Mouse (Mus musculus): Measurements from ENCODE around the gene Sipa1l3.

The Sipa1l3 gene

GRCm38 (mm10) chr7:29444070-29444469 lies 74.4 kb downstream of the Sipa1l3 start:
- no peak for DNase-seq (ENCODE audit: low spot score)

DNA sequence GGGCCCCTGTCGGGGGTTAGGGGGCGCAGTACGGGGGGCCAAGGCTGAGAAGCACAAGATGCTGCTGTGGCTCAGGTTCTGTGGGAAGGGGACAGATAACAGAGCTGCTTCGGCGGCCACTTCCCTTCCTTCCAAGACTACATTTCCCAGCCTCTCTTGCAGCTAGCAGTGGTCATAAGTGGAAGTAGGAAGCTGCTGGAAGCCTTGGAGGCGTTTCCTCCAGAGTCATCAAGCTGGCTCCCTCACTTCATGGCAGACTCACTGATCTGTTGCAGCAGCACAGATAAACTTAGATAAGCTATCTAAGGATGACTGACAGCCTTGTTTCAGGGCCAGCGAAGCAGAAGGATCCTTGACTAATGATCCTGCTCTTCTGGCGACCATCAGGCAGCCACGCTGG lies 76.6 kb downstream of the Sipa1l3 start:
- no peak for DNase-seq (ENCODE audit: low spot score)

DNA sequence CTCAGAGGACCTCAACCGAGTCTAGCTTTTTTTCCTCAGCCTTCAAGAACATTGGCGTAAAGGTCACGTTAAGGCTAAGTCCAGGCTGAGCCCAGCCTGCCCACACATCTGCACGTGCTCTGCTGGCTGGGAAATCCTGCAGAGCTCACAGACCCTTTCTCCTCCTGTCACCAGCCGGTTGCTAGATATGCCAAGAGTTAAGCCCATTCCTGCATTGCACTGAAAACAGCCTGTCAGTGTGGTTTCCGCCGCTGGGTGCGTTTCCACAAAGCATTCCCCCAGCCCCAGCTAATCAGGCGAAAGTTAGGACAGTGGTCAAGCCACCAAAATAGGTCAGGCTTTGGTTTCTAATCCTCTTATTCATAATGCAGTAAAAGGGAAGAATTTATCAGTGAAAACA lies 77.3 kb downstream of the Sipa1l3 start:
- DNase-seq (ENCODE audit: low spot score) = no peak

- DNase-seq (ENCODE audit: low spot score) = no peak
Measured at GRCm38 (mm10) chr7:29438655-29439282, 79.7 kb downstream of the Sipa1l3 start.

GRCm38 (mm10) chr7:29438204-29438603 lies 80.2 kb downstream of the Sipa1l3 start:
- no peak for DNase-seq (ENCODE audit: low spot score)

DNA sequence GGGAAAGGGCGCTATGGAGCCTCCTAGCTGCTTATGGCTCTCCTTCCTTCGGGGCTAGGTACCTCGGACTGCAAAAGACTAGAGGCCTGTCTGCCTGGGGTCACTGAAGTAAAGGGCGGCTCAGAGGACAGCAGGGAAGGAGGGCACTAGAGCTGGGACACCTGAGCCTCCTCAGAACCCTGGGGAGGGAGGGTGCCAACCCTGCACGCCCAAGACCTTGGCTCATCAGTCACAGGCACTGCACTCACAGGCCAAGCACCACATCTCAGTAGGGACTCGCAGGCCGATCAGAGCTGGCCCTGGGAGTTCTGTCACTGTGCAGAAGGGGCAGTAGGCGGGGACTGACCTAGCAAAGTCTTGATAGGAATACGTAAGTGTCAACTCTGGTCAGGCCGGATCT lies 81.4 kb downstream of the Sipa1l3 start:
- DNase-seq (ENCODE audit: low spot score) = no peak

- DNase-seq (ENCODE audit: low spot score) = no peak
Measured at GRCm38 (mm10) chr7:29434313-29435035, 84.0 kb downstream of the Sipa1l3 start.

- no peak for DNase-seq (ENCODE audit: low spot score)
Measured at GRCm38 (mm10) chr7:29433725-29434124, 84.7 kb downstream of the Sipa1l3 start.

DNA sequence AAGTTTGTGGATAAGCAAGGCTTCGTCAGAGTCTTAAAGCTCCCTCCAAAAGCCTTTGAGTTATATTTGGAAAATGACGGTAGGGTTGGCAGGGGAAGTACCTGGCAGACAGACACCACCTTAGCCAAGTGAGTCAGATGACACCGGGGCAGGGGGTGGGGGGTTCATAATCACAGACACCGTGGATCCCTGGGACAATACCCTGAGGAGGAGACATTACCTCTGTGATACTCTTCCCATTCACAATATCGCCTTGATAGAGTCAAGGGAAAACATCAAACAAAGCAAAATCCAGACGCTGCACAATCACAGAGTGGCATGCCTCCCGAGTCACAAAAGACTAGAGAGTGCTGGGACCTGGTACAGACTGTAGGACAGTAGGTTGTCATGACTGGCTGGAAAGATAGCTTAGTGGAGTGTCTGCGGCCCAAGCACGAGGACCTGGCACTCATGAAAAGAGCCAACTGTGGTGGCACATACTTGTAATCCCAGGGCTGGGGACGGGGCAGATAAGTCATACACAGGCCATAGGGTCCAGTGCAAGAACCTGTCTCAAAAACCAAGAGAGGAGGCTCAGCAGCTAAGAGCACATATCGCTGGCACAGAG lies 85.4 kb downstream of the Sipa1l3 start:
- no peak for DNase-seq (ENCODE audit: low spot score)

DNA sequence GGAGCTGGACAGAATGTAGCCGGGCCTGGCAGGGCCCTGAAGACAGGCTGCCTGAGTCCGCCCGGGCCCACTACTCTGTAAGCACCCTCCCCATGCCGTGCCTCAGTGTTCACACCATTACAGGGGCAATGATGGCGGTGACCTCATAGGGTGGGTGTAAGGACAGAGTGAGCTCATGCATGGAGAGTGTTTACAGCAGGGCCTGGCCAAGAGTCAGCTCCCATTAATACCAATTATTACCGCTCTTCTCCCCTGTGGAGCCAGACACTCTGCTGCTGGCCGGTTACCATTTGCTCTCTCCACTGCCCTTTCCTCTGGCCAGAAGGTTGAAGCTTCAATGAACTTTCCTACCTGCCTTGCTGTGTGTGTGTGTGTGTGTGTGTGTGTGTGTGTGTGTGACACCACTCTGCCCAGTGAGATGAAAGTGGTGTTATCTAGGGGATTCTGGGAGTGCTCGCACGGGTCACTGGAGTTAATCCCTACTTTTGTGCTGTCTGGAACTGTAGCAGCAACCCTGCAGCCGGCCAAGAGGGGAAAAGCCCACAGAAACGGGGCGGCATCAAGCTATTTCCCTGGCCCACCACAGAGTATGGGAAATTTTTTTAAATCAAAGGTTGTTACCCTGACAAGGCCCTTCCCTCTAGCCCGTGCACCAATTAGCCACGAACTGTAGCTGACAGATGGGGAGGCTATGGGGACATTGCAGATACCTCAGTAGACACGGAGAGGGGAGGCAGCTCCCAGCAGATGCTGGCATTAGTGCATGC lies 86.1 kb downstream of the Sipa1l3 start:
- no peak for DNase-seq (ENCODE audit: low spot score)

- no peak for DNase-seq (ENCODE audit: low spot score)
Measured at GRCm38 (mm10) chr7:29430739-29431211, 87.7 kb downstream of the Sipa1l3 start.

DNA sequence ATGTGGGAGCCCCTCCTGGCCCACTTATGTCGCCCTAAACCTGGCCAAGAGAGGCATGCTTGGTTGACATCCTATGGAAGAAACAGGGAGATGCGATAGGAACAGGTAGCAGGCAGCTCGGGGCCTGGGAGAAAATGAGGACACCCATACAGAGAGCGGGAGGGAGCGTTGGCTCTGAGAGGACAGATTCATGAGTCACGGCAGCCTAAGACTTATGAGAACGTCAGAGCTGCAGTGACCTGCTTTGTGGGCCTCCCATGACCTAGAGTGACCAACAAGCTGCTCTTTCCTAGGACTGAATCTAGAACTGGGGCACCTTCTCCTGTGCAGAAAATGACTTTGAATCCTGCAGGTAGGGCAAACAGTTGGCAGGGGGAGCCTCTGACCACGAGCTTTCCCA lies 92.4 kb downstream of the Sipa1l3 start:
- no peak for DNase-seq (ENCODE audit: low spot score)

DNA sequence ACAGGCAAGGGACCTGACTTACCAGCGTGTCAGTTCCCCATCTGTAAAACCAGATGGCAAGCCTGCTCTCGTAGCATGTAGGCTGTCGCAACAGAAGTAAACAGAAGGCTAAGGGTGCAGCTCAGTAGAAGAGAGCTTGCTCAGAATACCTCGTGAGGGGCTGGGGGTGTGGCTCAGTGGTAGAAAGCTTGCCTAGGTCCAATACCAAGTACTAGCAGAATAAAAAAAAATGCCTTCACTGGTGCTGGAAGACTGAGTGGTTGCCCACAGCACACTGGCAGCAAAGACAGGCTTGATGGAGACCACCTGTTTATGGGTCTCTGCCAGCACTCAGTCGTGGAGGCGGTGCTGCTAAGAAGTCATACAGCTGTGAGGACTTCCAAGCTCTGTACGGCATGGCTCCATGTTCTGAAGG lies 93.0 kb downstream of the Sipa1l3 start:
- DNase-seq (ENCODE audit: low spot score) = no peak

DNA sequence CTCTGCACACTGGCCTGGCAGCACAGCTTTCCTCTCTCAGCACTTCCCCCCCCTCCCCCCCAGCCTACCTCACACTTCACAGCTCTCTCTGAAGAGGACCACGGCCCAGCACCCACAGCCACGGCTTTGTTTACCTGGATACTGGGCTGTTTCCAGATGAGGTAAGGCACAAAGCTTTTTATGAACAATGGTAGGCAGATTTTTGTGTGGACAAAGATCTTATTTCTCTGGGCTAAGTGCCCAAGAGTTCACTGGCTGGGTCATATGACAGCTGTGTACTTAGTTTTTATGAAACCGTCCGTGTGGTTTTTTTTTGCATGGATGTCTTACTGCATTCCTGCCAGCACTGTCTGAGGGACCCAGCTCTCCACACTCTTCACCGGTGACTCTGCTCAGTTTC lies 93.8 kb downstream of the Sipa1l3 start:
- no peak for DNase-seq (ENCODE audit: low spot score)

DNA sequence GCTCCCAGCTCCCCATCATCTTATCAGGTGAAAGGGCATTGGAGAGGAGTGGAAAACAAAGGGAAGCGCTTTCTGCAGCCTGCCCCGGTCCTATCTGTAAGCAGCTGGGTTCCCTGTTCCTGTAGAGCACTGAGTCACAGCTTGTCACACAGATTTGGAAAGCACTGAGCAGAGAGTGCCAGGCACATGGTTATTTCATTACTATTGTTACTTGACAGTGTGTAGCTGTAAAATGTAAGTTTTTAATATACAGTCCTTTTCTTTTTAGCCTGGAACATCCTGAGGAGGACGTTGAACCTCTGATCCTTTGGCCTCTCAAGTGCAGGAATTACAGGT lies 96.6 kb downstream of the Sipa1l3 start:
- DNase-seq (ENCODE audit: low spot score) = no peak

DNA sequence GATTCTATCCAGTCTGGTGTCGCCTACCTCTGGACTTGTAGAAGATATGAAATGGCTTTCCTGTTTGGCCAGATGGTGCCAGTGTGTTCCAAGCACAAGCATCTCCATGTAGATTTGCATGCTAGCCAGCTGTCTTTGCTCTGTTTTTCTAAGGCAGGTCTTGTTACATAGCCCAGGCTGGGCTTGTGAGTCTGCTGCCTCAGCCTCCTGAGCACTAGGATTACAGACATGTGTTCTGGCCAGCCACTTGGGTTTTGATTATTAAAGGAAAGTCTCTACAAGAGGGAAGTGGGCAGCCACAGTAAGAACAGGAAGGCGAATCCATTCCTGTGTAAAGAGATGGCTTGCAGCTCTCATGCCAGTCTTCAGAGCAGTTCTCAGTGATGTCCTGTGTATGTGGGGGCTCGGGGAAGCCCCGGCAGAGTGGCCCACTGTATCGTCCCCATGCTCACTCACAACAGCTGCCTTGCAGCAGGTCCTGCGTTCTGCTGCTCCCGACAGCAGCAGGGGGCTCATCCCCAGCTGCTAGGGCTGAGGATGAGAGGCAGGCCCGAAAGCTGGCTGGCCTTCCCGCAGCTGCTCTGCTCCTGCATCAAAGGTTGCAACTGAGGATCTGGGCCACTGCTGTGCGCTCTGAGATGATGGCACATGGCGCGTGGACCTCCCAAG lies 97.1 kb downstream of the Sipa1l3 start:
- no peak for DNase-seq (ENCODE audit: low spot score)

- DNase-seq (ENCODE audit: low spot score) = no peak
Measured at GRCm38 (mm10) chr7:29419836-29420235, 98.6 kb downstream of the Sipa1l3 start.

GRCm38 (mm10) chr7:29418231-29418630 lies 100.2 kb downstream of the Sipa1l3 start:
- no peak for DNase-seq (ENCODE audit: low spot score)

GRCm38 (mm10) chr7:29417332-29418069 lies 100.9 kb downstream of the Sipa1l3 start:
- DNase-seq (ENCODE audit: low spot score) = no peak

GRCm38 (mm10) chr7:29416906-29417305 lies 101.5 kb downstream of the Sipa1l3 start:
- DNase-seq (ENCODE audit: low spot score) = no peak

DNA sequence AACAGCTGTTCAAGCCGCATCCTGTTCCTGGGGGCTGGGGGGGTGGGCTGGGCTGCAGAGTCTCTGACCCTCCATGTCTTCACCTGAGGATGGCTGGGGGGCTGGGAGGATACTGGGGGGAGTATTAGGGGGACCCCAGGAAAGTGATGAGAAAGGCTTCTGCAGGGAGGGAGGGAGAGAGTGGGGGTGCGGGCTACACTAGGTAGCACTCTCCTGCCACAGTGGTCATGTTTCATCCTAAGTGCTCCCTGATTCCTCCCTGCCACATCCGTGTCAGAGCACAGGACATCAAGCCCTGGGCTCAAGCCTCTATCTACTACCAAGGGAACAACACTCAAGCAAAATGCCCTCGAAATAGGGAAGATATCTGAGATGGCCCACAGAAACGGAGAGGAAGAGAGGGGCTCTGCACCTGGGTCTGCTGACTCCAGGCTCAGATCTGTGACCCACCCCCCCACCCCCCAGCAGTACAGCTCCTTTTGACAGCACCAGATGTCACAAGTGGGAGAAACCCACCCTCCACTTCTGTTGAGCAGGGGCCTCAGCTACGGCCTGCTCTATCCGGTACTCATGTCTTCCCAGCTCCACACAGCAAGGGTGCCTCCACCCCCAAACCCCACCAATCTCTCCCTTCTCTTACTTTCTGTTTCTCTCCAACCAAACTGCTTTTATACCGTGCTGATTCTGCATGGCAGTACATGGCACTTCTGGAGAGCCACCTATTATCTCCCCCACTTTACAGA lies 106.4 kb downstream of the Sipa1l3 start:
- DNase-seq (ENCODE audit: low spot score) = no peak
